Mouse (Mus musculus): ENCODE data around the gene Nedd4. TPM values are rescaled to one million over a fixed set of nuclear protein-coding genes. Genes with fewer than 3 reads are reported as not detected.

The Nedd4 gene
- polyA plus RNA-seq, 1 experiment from 2014 or later = 393 TPM

- no peak for ATAC-seq
- Histone ChIP-seq H3K9ac (ENCODE audit: low read depth, low read length) (no peak overlapping the region), H3K4me2 (ENCODE audit: low read length) (no peak overlapping the region), H3K27ac (ENCODE audit: low read length) (no peak overlapping the region), H3K4me1 (ENCODE audit: control insufficient read depth, insufficient read depth, low read length) (no peaks in the 10 kb centered on the region), H3K27me3 (ENCODE audit: control insufficient read depth, insufficient read depth, low read depth, low read length) (no peaks in the 10 kb centered on the region), H3K36me3 (ENCODE audit: control insufficient read depth, insufficient read depth, low read length) (peaks cover 41% of the 10 kb centered on the region), H3K4me3 (ENCODE audit: low read depth, low read length) (no peak overlapping the region), H3K9me3 (replicated peaks; ENCODE audit: control insufficient read depth, low read length, poor library complexity, severe bottlenecking) (no peaks in the 10 kb centered on the region)
- 89% methylated on average over 4 of the region's 4 CpGs for WGBS
These were observed 52.8 kb downstream of the Nedd4 start for GRCm38 (mm10) chr9:72714945-72715344.

GRCm38 (mm10) chr9:72716200-72716599 is 54.1 kb downstream of the Nedd4 start:
- Histone ChIP-seq H3K27ac (ENCODE audit: low read length) (no peak overlapping the region), H3K4me1 (ENCODE audit: control insufficient read depth, insufficient read depth, low read length) (no peaks in the 10 kb centered on the region), H3K9ac (ENCODE audit: low read depth, low read length) (no peak overlapping the region), H3K36me3 (ENCODE audit: control insufficient read depth, insufficient read depth, low read length) (peaks cover 45% of the 10 kb centered on the region), H3K4me3 (ENCODE audit: low read depth, low read length) (no peak overlapping the region), H3K27me3 (ENCODE audit: control insufficient read depth, insufficient read depth, low read depth, low read length) (no peaks in the 10 kb centered on the region), H3K4me2 (ENCODE audit: low read length) (no peak overlapping the region), H3K9me3 (replicated peaks; ENCODE audit: control insufficient read depth, low read length, poor library complexity, severe bottlenecking) (no peaks in the 10 kb centered on the region)
- no peak for ATAC-seq
- WGBS = 94% methylated on average over 7 of the region's 7 CpGs

- no peak for ATAC-seq
- Histone ChIP-seq H3K27ac (ENCODE audit: low read length) (no peak overlapping the region), H3K4me3 (ENCODE audit: low read depth, low read length) (no peak overlapping the region), H3K4me2 (ENCODE audit: low read length) (no peak overlapping the region), H3K9me3 (replicated peaks; ENCODE audit: control insufficient read depth, low read length, poor library complexity, severe bottlenecking) (no peaks in the 10 kb centered on the region), H3K9ac (ENCODE audit: low read depth, low read length) (no peak overlapping the region), H3K36me3 (ENCODE audit: control insufficient read depth, insufficient read depth, low read length) (peaks cover 53% of the 10 kb centered on the region), H3K4me1 (ENCODE audit: control insufficient read depth, insufficient read depth, low read length) (no peaks in the 10 kb centered on the region), H3K27me3 (ENCODE audit: control insufficient read depth, insufficient read depth, low read depth, low read length) (no peaks in the 10 kb centered on the region)
- WGBS = 95% methylated on average over 4 of the region's 4 CpGs
These were observed 57.0 kb downstream of the Nedd4 start for GRCm38 (mm10) chr9:72719143-72719542.

GRCm38 (mm10) chr9:72721221-72721620 is 59.1 kb downstream of the Nedd4 start:
- no peaks in the 10 kb centered on the region for H3K9me3 ChIP-seq (replicated peaks; ENCODE audit: control insufficient read depth, low read length, poor library complexity, severe bottlenecking)
- H3K4me2 ChIP-seq (ENCODE audit: low read length) = no peak overlapping the region
- no peaks in the 10 kb centered on the region for H3K27me3 ChIP-seq (ENCODE audit: control insufficient read depth, insufficient read depth, low read depth, low read length)
- H3K4me1 ChIP-seq (ENCODE audit: control insufficient read depth, insufficient read depth, low read length) = no peaks in the 10 kb centered on the region
- no peak overlapping the region for H3K4me3 ChIP-seq (ENCODE audit: low read depth, low read length)
- no peak for ATAC-seq
- peaks cover 58% of the 10 kb centered on the region for H3K36me3 ChIP-seq (ENCODE audit: control insufficient read depth, insufficient read depth, low read length)
- WGBS = 89% methylated on average over 14 of the region's 14 CpGs
- H3K27ac ChIP-seq (ENCODE audit: low read length) = no peak overlapping the region
- no peak overlapping the region for H3K9ac ChIP-seq (ENCODE audit: low read depth, low read length)

- Histone ChIP-seq H3K36me3 (ENCODE audit: control insufficient read depth, insufficient read depth, low read length) (peaks cover 61% of the 10 kb centered on the region), H3K4me2 (ENCODE audit: low read length) (no peak overlapping the region), H3K4me1 (ENCODE audit: control insufficient read depth, insufficient read depth, low read length) (no peaks in the 10 kb centered on the region), H3K4me3 (ENCODE audit: low read depth, low read length) (no peak overlapping the region), H3K27me3 (ENCODE audit: control insufficient read depth, insufficient read depth, low read depth, low read length) (no peaks in the 10 kb centered on the region), H3K9ac (ENCODE audit: low read depth, low read length) (no peak overlapping the region), H3K27ac (ENCODE audit: low read length) (no peak overlapping the region), H3K9me3 (replicated peaks; ENCODE audit: control insufficient read depth, low read length, poor library complexity, severe bottlenecking) (no peaks in the 10 kb centered on the region)
- 96% methylated on average over 3 of the region's 3 CpGs for WGBS
- ATAC-seq = no peak
These were observed 60.5 kb downstream of the Nedd4 start for GRCm38 (mm10) chr9:72722622-72723021.

GRCm38 (mm10) chr9:72724491-72725221 is 62.5 kb downstream of the Nedd4 start:
- no peaks in the 10 kb centered on the region for H3K4me1 ChIP-seq (ENCODE audit: control insufficient read depth, insufficient read depth, low read length)
- WGBS = 90% methylated on average over 8 of the region's 8 CpGs
- H3K4me2 ChIP-seq (ENCODE audit: low read length) = no peak overlapping the region

GRCm38 (mm10) chr9:72733966-72734365 is 71.8 kb downstream of the Nedd4 start:
- ATAC-seq = no peak
- H3K36me3 ChIP-seq (ENCODE audit: control insufficient read depth, insufficient read depth, low read length) = peaks cover 44% of the 10 kb centered on the region
- no peaks in the 10 kb centered on the region for H3K27me3 ChIP-seq (ENCODE audit: control insufficient read depth, insufficient read depth, low read depth, low read length)
- no peak overlapping the region for H3K4me2 ChIP-seq (ENCODE audit: low read length)
- no peak overlapping the region for H3K4me3 ChIP-seq (ENCODE audit: low read depth, low read length)
- WGBS = 41% methylated on average over 3 of the region's 3 CpGs
- H3K4me1 ChIP-seq (ENCODE audit: control insufficient read depth, insufficient read depth, low read length) = no peaks in the 10 kb centered on the region
- H3K27ac ChIP-seq (ENCODE audit: low read length) = no peak overlapping the region
- H3K9ac ChIP-seq (ENCODE audit: low read depth, low read length) = no peak overlapping the region
- H3K9me3 ChIP-seq (replicated peaks; ENCODE audit: control insufficient read depth, low read length, poor library complexity, severe bottlenecking) = no peaks in the 10 kb centered on the region

More at GRCm38 (mm10) chr9:72724491-72725221, 62.5 kb downstream of the Nedd4 start:
- ATAC-seq = no peak
- no peaks in the 10 kb centered on the region for H3K27me3 ChIP-seq (ENCODE audit: control insufficient read depth, insufficient read depth, low read depth, low read length)
- H3K4me3 ChIP-seq (ENCODE audit: low read depth, low read length) = no peak overlapping the region
- no peak overlapping the region for H3K27ac ChIP-seq (ENCODE audit: low read length)
- H3K9me3 ChIP-seq (replicated peaks; ENCODE audit: control insufficient read depth, low read length, poor library complexity, severe bottlenecking) = no peaks in the 10 kb centered on the region
- H3K36me3 ChIP-seq (ENCODE audit: control insufficient read depth, insufficient read depth, low read length) = peaks cover 52% of the 10 kb centered on the region
- H3K9ac ChIP-seq (ENCODE audit: low read depth, low read length) = no peak overlapping the region

GRCm38 (mm10) chr9:72735822-72736410 is 73.8 kb downstream of the Nedd4 start:
- Histone ChIP-seq H3K4me2 (ENCODE audit: low read length) (no peak overlapping the region), H3K36me3 (ENCODE audit: control insufficient read depth, insufficient read depth, low read length) (peaks cover 59% of the 10 kb centered on the region), H3K9ac (ENCODE audit: low read depth, low read length) (no peak overlapping the region), H3K4me1 (ENCODE audit: control insufficient read depth, insufficient read depth, low read length) (no peaks in the 10 kb centered on the region), H3K4me3 (ENCODE audit: low read depth, low read length) (no peak overlapping the region), H3K27ac (ENCODE audit: low read length) (no peak overlapping the region), H3K9me3 (replicated peaks; ENCODE audit: control insufficient read depth, low read length, poor library complexity, severe bottlenecking) (no peaks in the 10 kb centered on the region), H3K27me3 (ENCODE audit: control insufficient read depth, insufficient read depth, low read depth, low read length) (no peaks in the 10 kb centered on the region)
- no peak for ATAC-seq
- 75% methylated on average over 3 of the region's 3 CpGs for WGBS

- no peaks in the 10 kb centered on the region for H3K27me3 ChIP-seq (ENCODE audit: control insufficient read depth, insufficient read depth, low read depth, low read length)
- H3K36me3 ChIP-seq (ENCODE audit: control insufficient read depth, insufficient read depth, low read length) = peaks cover 74% of the 10 kb centered on the region
- no peak overlapping the region for H3K4me2 ChIP-seq (ENCODE audit: low read length)
- no peaks in the 10 kb centered on the region for H3K4me1 ChIP-seq (ENCODE audit: control insufficient read depth, insufficient read depth, low read length)
- H3K9me3 ChIP-seq (replicated peaks; ENCODE audit: control insufficient read depth, low read length, poor library complexity, severe bottlenecking) = no peaks in the 10 kb centered on the region
- ATAC-seq = no peak
- H3K9ac ChIP-seq (ENCODE audit: low read depth, low read length) = no peak overlapping the region
- no peak overlapping the region for H3K4me3 ChIP-seq (ENCODE audit: low read depth, low read length)
- 91% methylated on average over 6 of the region's 6 CpGs for WGBS
- no peak overlapping the region for H3K27ac ChIP-seq (ENCODE audit: low read length)
These were observed 79.1 kb downstream of the Nedd4 start for GRCm38 (mm10) chr9:72741206-72741605.

Data from midbrain, embryonic 16.5 days (tissue).